Mouse (Mus musculus) liver, embryonic 11.5 days (tissue): ENCODE data around the gene Krtap5-1. TPM values are rescaled to one million over a fixed set of nuclear protein-coding genes. Genes with fewer than 3 reads are reported as not detected.
"Not testable (repeated sequence)": the region's sequence is repeated elsewhere in the genome, so short reads cannot be mapped to it uniquely, and the experiment has no call there.

Experiments
- ATAC-seq: fragments of 200-750 bp; cut with Nextera tagmentation; replicated peaks from 2 replicates; pipeline ENCODE4 v1.8.0; 2017; ENCODE audit warnings: moderate number of reproducible peaks, mild to moderate bottlenecking, moderate TSS enrichment, moderate library complexity; ENCODE audit not compliant: low FRiP score
- DNase-seq: peaks from one replicate; pipeline ENCODE4 v3.0.0-alpha.2; 2017; ENCODE audit warnings: low spot score
- H3K27ac ChIP-seq: fragments of 300-500 bp; sonication (generic); 2 replicates; pipeline ENCODE4 v1.5.1; 2014; ENCODE audit warnings: mild to moderate bottlenecking, low read depth, low read length, control low read depth
- H3K27me3 ChIP-seq: fragments of 300-500 bp; sonication (generic); replicated peaks from 2 replicates; pipeline ENCODE4 v1.6.1; 2014; ENCODE audit warnings: low read length, mixed read lengths; ENCODE audit not compliant: control insufficient read depth, insufficient read depth
- H3K36me3 ChIP-seq: fragments of 300-500 bp; sonication (generic); 2 replicates; pipeline ENCODE4 v1.6.1; 2014; ENCODE audit warnings: mild to moderate bottlenecking, low read length, moderate library complexity, mixed read lengths; ENCODE audit not compliant: control insufficient read depth, insufficient read depth
- H3K4me1 ChIP-seq: fragments of 300-500 bp; sonication (generic); replicated peaks from 2 replicates; pipeline ENCODE4 v1.6.1; 2014; ENCODE audit warnings: low read length, mixed read lengths; ENCODE audit not compliant: control insufficient read depth, insufficient read depth
- H3K4me2 ChIP-seq: fragments of 300-500 bp; sonication (generic); 2 replicates; pipeline ENCODE4 v1.6.1; 2014; ENCODE audit warnings: mild to moderate bottlenecking, control low read depth, moderate library complexity
- H3K4me3 ChIP-seq: fragments of 300-500 bp; sonication (generic); 2 replicates; pipeline ENCODE4 v1.5.1; 2014; ENCODE audit warnings: low read depth, low read length, control low read depth
- H3K9ac ChIP-seq: fragments of 300-500 bp; sonication (generic); 2 replicates; pipeline ENCODE4 v1.6.1; 2014; ENCODE audit warnings: low read depth, low read length, control low read depth
- H3K9me3 ChIP-seq: fragments of 300-500 bp; sonication (generic); 2 replicates; pipeline ENCODE4 v1.6.1; 2016; ENCODE audit warnings: low read length, inconsistent platforms, mixed read lengths; ENCODE audit not compliant: control insufficient read depth
- WGBS: fragments of 180-500 bp; shearing (Covaris S2); extraction: QIAGEN DNeasy Blood & Tissue Kit; methylation state at CpG from one replicate; pipeline ENCODE4 v1.1.7; 2014; 5-methylcytosine and 5-hydroxymethylcytosine counted together
- polyA plus RNA-seq: library from polyadenylated mRNA; unstranded; fragments of >200 nt; fragmentation: Nextera tagmentation; extraction: Ambion mirVana; gene quantifications from 2 replicates; pipeline ENCODE4 v1.2.1, GENCODE M21; 2014

The Krtap5-1 gene
- polyA plus RNA-seq, 1 experiment from 2014 or later: not detected

GRCm38 (mm10) chr7:142328507-142328906 lies 31.6 kb upstream of the Krtap5-1 start:
- H3K9me3 ChIP-seq: no peaks in the 10 kb centered on the region
- H3K9ac ChIP-seq: no peak overlapping the region
- H3K4me1 ChIP-seq: peaks cover 17% of the 10 kb centered on the region
- no peak overlapping the region for H3K4me3 ChIP-seq
- H3K36me3 ChIP-seq: no peaks in the 10 kb centered on the region
- H3K4me2 ChIP-seq: no peak overlapping the region
- H3K27ac ChIP-seq: no peak overlapping the region
- DNase-seq (no peak), ATAC-seq (no peak)
- no peaks in the 10 kb centered on the region for H3K27me3 ChIP-seq
- 56% methylated on average over 3 of the region's 3 CpGs for WGBS

GRCm38 (mm10) chr7:142326714-142327445 lies 30.0 kb upstream of the Krtap5-1 start:
- Histone ChIP-seq H3K36me3 (no peaks in the 10 kb centered on the region), H3K27ac (peak overlapping the region; percentile 55; the same call in 1 of the 2 replicates), H3K9me3 (no peaks in the 10 kb centered on the region), H3K4me3 (no peak overlapping the region), H3K9ac (no peak overlapping the region), H3K4me1 (peaks cover 17% of the 10 kb centered on the region), H3K4me2 (no peak overlapping the region), H3K27me3 (no peaks in the 10 kb centered on the region)
- ATAC-seq: no peak
- DNase-seq: no peak
- 39% methylated on average over 9 of the region's 9 CpGs for WGBS

GRCm38 (mm10) chr7:142323396-142324117 lies 26.6 kb upstream of the Krtap5-1 start:
- Histone ChIP-seq H3K4me2 (no peak overlapping the region), H3K9me3 (no peaks in the 10 kb centered on the region), H3K9ac (no peak overlapping the region), H3K27ac (no peak overlapping the region), H3K4me1 (no peaks in the 10 kb centered on the region), H3K4me3 (no peak overlapping the region), H3K36me3 (no peaks in the 10 kb centered on the region), H3K27me3 (no peaks in the 10 kb centered on the region)
- DNase-seq (no peak), ATAC-seq (no peak)
- WGBS: 79% methylated on average over 12 of the region's 12 CpGs

- H3K4me1 ChIP-seq: peaks cover 1% of the 10 kb centered on the region
These were observed 25.7 kb upstream of the Krtap5-1 start for GRCm38 (mm10) chr7:142322641-142323040.

GRCm38 (mm10) chr7:142321637-142322306 lies 24.9 kb upstream of the Krtap5-1 start:
- not testable (repeated sequence) for H3K4me2 ChIP-seq, H3K4me3 ChIP-seq, H3K9me3 ChIP-seq, H3K27me3 ChIP-seq, H3K4me1 ChIP-seq, H3K36me3 ChIP-seq, H3K27ac ChIP-seq, DNase-seq, H3K9ac ChIP-seq, ATAC-seq
- WGBS: 44% methylated on average over 3 of the region's 10 CpGs

More at GRCm38 (mm10) chr7:142322641-142323040, 25.7 kb upstream of the Krtap5-1 start:
- no peak for ATAC-seq
- H3K27ac ChIP-seq: no peak overlapping the region
- 88% methylated on average over 6 of the region's 6 CpGs for WGBS
- no peak overlapping the region for H3K4me3 ChIP-seq
- H3K9ac ChIP-seq: no peak overlapping the region
- no peak overlapping the region for H3K4me2 ChIP-seq
- H3K36me3 ChIP-seq: no peaks in the 10 kb centered on the region
- H3K27me3 ChIP-seq: no peaks in the 10 kb centered on the region
- H3K9me3 ChIP-seq: no peaks in the 10 kb centered on the region
- DNase-seq: no peak

GRCm38 (mm10) chr7:142320906-142321305 lies 24.0 kb upstream of the Krtap5-1 start:
- WGBS: 24% methylated on average over 2 of the region's 2 CpGs
- H3K4me2 ChIP-seq: no peak overlapping the region
- no peak overlapping the region for H3K9ac ChIP-seq
- H3K4me3 ChIP-seq: no peak overlapping the region
- no peaks in the 10 kb centered on the region for H3K9me3 ChIP-seq
- DNase-seq (no peak), ATAC-seq (no peak)
- no peak overlapping the region for H3K27ac ChIP-seq
- peaks cover 6% of the 10 kb centered on the region for H3K4me1 ChIP-seq
- no peaks in the 10 kb centered on the region for H3K27me3 ChIP-seq
- H3K36me3 ChIP-seq: no peaks in the 10 kb centered on the region

GRCm38 (mm10) chr7:142319124-142319523 lies 22.2 kb upstream of the Krtap5-1 start:
- no peak for ATAC-seq
- 83% methylated on average over 11 of the region's 11 CpGs for WGBS
- Histone ChIP-seq H3K4me1 (peaks cover 6% of the 10 kb centered on the region), H3K4me2 (no peak overlapping the region), H3K27ac (no peak overlapping the region), H3K4me3 (no peak overlapping the region), H3K9ac (no peak overlapping the region), H3K9me3 (no peaks in the 10 kb centered on the region), H3K27me3 (no peaks in the 10 kb centered on the region), H3K36me3 (no peaks in the 10 kb centered on the region)
- DNase-seq: no peak

- Histone ChIP-seq H3K36me3 (no peaks in the 10 kb centered on the region), H3K4me1 (peaks cover 6% of the 10 kb centered on the region), H3K9ac (no peak overlapping the region), H3K4me3 (no peak overlapping the region), H3K9me3 (no peaks in the 10 kb centered on the region), H3K27me3 (no peaks in the 10 kb centered on the region), H3K4me2 (no peak overlapping the region), H3K27ac (0 out of 2 replicates have a peak overlapping the region, but pooled peaks have one; percentile 51)
- DNase-seq: no peak
- ATAC-seq: no peak
- WGBS: 75% methylated on average over 5 of the region's 5 CpGs
These were observed 20.3 kb upstream of the Krtap5-1 start for GRCm38 (mm10) chr7:142317216-142317615.
